In genomic region chr7:82870148-82870513, GRCm38 (mm10) we compare ENCODE assay signal across 8 mouse cellular contexts. TPM values are rescaled to one million over a fixed set of nuclear protein-coding genes. Genes with fewer than 3 reads are reported as not detected.
DNase-seq lines count a peak whose midpoint lies in the region; ATAC-seq and TF ChIP-seq lines count a peak whose summit lies in the region.

No protein-coding gene starts in this region.

- H3K4me3 ChIP-seq in heart, embryonic 11.5 days (ENCODE audit: low read depth, low read length): peak overlapping the region; percentile 84
- peak overlapping the region; percentile 98; the same call in 1 of the 2 replicates for H3K4me3 ChIP-seq in brown adipose tissue, adult 24 weeks (ENCODE audit: insufficient read depth, low read depth, low read length)
- peak overlapping the region; percentile 100 for H3K4me3 ChIP-seq in hindbrain, embryonic 11.5 days (ENCODE audit: low read depth, low read length)
- no peak overlapping the region for H3K4me3 ChIP-seq in liver, postnatal 0 days (ENCODE audit: low read depth, low read length)

- no peak for DNase-seq in heart, adult 9 months (ENCODE audit: low spot score in 2 of 2)
- no peak for DNase-seq in hindbrain, embryonic 11.5 days (ENCODE audit: low spot score)
- DNase-seq in liver, postnatal 0 days: no peak
- no peak for DNase-seq in right cerebral cortex, postnatal 10 days (ENCODE audit: low spot score in 2 of 2)
- DNase-seq in retina, embryonic 14.5 days (ENCODE audit: low spot score): no peak

- WGBS in heart, embryonic 11.5 days (ENCODE audit: insufficient replicate concordance): 31% methylated on average over 18 of the region's 18 CpGs
- 20% methylated on average over 18 of the region's 18 CpGs for WGBS in hindbrain, embryonic 11.5 days
- WGBS in liver, postnatal 0 days (ENCODE audit: insufficient replicate concordance): 75% methylated on average over 18 of the region's 18 CpGs

- no peaks in the 10 kb centered on the region for H3K9me3 ChIP-seq in heart, embryonic 11.5 days (replicated peaks; ENCODE audit: control insufficient read depth, low read length)
- H3K9me3 ChIP-seq in hindbrain, embryonic 11.5 days (ENCODE audit: control insufficient read depth, low read length): no peaks in the 10 kb centered on the region
- H3K9me3 ChIP-seq in liver, postnatal 0 days (ENCODE audit: low read length): no peaks in the 10 kb centered on the region

- ATAC-seq in heart, embryonic 11.5 days (replicated peaks; ENCODE audit: insufficient number of reproducible peaks, low FRiP score, low TSS enrichment): no peak
- ATAC-seq in hindbrain, embryonic 11.5 days (ENCODE audit: low FRiP score): no peak
- no peak for ATAC-seq in liver, postnatal 0 days
- no peak for ATAC-seq in megakaryocyte, adult 5-6 weeks (ENCODE audit: poor library complexity, severe bottlenecking)

- no peak overlapping the region for H3K27ac ChIP-seq in heart, embryonic 11.5 days (ENCODE audit: low read depth, low read length)
- H3K27ac ChIP-seq in brown adipose tissue, adult 24 weeks (replicated peaks; ENCODE audit: low read depth, low read length): no peak overlapping the region
- peak overlapping the region; percentile 100 for H3K27ac ChIP-seq in hindbrain, embryonic 11.5 days (ENCODE audit: low read depth, low read length)
- no peak overlapping the region for H3K27ac ChIP-seq in liver, postnatal 0 days (ENCODE audit: low read depth)

- peaks cover 17% of the 10 kb centered on the region for H3K4me1 ChIP-seq in heart, embryonic 11.5 days (ENCODE audit: control insufficient read depth, insufficient read depth, low read length)
- H3K4me1 ChIP-seq in brown adipose tissue, adult 24 weeks (ENCODE audit: control insufficient read depth, insufficient read depth, insufficient read length, low read length): no peaks in the 10 kb centered on the region
- H3K4me1 ChIP-seq in hindbrain, embryonic 11.5 days (replicated peaks; ENCODE audit: control insufficient read depth, insufficient read depth, low read length): no peaks in the 10 kb centered on the region
- peaks cover 21% of the 10 kb centered on the region for H3K4me1 ChIP-seq in liver, postnatal 0 days (ENCODE audit: insufficient read depth)

- TF ChIP-seq CTCF in liver, postnatal 0 days (IDR thresholded peaks at IDR 0.05; ENCODE audit: low read depth): no peak

- H3K27me3 ChIP-seq in heart, embryonic 11.5 days (ENCODE audit: control insufficient read depth, insufficient read depth, low read length): no peaks in the 10 kb centered on the region
- H3K27me3 ChIP-seq in hindbrain, embryonic 11.5 days (ENCODE audit: control insufficient read depth, insufficient read depth, low read length): no peaks in the 10 kb centered on the region
- H3K27me3 ChIP-seq in liver, postnatal 0 days (ENCODE audit: insufficient read depth, low read length): peaks cover 36% of the 10 kb centered on the region

- no peak for TF ChIP-seq EP300 in liver, postnatal 0 days (IDR thresholded peaks at IDR 0.05; ENCODE audit: low read depth)

- no peaks in the 10 kb centered on the region for H3K36me3 ChIP-seq in heart, embryonic 11.5 days (ENCODE audit: control insufficient read depth, insufficient read depth, low read length)
- H3K36me3 ChIP-seq in hindbrain, embryonic 11.5 days (ENCODE audit: control insufficient read depth, insufficient read depth, low read length): peaks cover 9% of the 10 kb centered on the region
- no peaks in the 10 kb centered on the region for H3K36me3 ChIP-seq in liver, postnatal 0 days (replicated peaks; ENCODE audit: insufficient read depth, low read length)

- H3K9ac ChIP-seq in heart, embryonic 11.5 days (ENCODE audit: low read depth, low read length): peak overlapping the region; percentile 97
- H3K9ac ChIP-seq in hindbrain, embryonic 11.5 days (ENCODE audit: low read depth, low read length): peak overlapping the region; percentile 100
- H3K9ac ChIP-seq in liver, postnatal 0 days (replicated peaks): no peak overlapping the region

- H3K4me2 ChIP-seq in heart, embryonic 11.5 days: peak overlapping the region; percentile 96
- H3K4me2 ChIP-seq in hindbrain, embryonic 11.5 days (replicated peaks; ENCODE audit: low read depth, low read length): peak overlapping the region; percentile 98
- H3K4me2 ChIP-seq in liver, postnatal 0 days (ENCODE audit: low read depth, low read length): peak overlapping the region; percentile 87

RNA-seq across cellular contexts. Expression of gene Mex3b, which starts 3.0 kb away (rescaled TPM):
- 10.8 and 12.2 TPM in 2 replicates for polyA plus RNA-seq in heart, embryonic 11.5 days (2014; fragmentation: Nextera tagmentation; extraction: Ambion mirVana)
- 0.67 and 0.83 TPM in 2 replicates for polyA plus RNA-seq in brown adipose tissue, adult 24 weeks (2012; ENCODE audit: insufficient read depth, insufficient read length, missing spikeins)
- 36.3 and 36.5 TPM in 2 replicates for polyA plus RNA-seq in hindbrain, embryonic 11.5 days (2014; fragmentation: Nextera tagmentation; extraction: Ambion mirVana)
- polyA plus RNA-seq in liver, postnatal 0 days (2015; fragmentation: Nextera tagmentation; extraction: Ambion mirVana): 0.40 and 0.59 TPM in 2 replicates
- total RNA-seq in megakaryocyte, adult 5-6 weeks (2015): 2.5 and 3.7 TPM in 2 replicates
- total RNA-seq in megakaryocyte, adult 5-6 weeks (2017): 3.9 and 5.2 TPM in 2 replicates
